Mouse (Mus musculus) CD8-positive naive resting alpha-beta T cell, adult 2 months (primary cell): ENCODE measurements around the gene Gm8909.
"Not testable (repeated sequence)": the region's sequence is repeated elsewhere in the genome, so short reads cannot be mapped to it uniquely, and the experiment has no call there.

Experiments
- DNase-seq, 2 experiments: peaks; one replicate each; pipeline ENCODE4 v3.0.0; 2022; ENCODE audit warnings: low read depth in 2 of 2, low spot score in 2 of 2

Gene Gm8909

DNA sequence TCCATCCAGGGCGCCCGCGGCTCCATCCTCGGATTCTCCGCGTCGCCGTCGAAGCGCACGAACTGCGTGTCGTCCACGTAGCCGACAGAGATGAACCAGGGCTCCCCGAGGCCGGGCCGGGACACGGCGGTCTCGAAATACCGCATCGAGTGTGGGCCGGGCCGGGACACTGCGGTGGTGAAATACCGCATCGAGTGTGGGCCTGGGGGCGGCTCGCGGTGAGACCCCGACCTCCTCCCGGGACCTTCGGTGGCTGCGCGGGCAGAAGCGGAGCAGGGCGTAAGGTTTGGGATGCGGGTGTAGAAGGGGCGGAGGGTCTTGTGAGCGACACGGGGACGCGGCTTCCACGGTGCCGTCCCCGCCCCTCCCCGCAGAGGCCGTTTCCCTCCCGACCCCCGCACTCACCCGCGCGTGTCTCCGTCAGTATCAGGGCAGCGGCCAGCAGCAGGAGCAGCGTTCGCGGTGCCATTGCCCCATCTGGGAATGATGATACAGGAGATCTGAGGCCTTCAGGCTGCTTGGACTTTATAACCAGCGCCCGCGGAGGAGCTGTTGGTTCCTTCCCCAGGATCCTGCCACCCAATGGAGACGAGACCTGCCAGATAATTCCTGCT lies at the start of gene Gm8909:
Gene Gm8909 (minus strand): TSS at position 499 of the 614 bp plus-strand sequence.
- DNase-seq, result peak in 1 of 2 experiments; percentile 20

DNA sequence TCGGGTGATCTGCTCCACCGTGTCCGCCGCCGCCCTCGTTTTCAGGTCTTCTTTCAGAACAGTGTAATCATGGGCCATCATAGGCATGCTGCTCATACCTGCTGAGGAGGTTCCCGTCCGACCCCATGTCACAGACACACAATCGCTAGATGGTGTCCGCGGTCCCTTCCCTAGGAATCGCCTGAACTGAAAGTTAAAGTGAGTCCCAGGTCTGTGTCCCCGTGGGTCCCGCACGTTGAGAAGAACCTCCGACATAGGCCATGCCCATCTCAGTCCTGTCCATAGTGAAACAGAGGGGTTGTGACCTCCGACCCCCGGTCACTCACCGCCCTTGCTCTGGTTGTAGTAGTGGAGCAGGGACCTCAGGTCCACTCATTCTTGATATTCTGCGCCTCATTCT lies 47.2 kb upstream of the Gm8909 start:
- no peak for DNase-seq

DNA sequence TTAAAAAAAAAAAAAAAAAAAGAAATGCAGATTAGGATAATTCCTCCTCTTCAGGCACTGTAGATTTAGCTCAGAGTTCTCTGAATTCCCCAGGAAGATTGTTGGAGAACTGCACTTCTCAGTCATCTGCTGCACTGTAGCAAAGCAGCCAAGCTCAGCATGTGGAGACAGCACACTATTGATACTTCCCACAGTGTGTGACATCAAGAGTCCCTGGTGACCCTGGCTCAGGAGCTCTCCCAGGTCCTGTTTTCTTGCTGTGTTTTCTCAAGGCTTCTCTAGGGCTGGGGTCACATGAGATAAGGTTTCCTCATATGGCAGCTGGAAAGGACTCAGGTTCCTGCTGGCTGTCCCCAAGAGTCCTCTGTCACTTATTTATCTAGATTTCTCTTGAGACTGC lies 38.5 kb upstream of the Gm8909 start:
- no peak for DNase-seq

DNA sequence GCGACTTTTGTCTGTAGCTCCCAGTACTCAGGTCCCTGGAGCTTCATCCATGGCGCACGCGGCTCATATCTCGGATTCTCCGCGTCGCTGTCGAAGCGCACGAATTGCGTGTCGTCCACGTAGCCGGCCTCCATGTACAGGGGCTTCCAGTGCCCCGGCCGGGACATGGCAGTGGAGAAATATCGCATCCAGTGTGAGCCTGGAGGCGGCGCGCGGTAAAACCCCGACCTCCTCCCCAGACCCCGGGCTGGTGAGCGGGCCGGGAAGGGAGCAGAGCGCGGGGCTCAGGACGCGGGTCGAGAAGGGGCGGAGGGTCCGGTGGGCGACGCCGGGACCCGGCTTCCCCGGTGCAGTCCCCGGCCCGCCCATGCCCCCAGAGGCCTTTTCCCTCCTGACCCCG lies 37.5 kb upstream of the Gm8909 start:
- DNase-seq, result peak in 1 of 2 experiments; percentile 11

DNA sequence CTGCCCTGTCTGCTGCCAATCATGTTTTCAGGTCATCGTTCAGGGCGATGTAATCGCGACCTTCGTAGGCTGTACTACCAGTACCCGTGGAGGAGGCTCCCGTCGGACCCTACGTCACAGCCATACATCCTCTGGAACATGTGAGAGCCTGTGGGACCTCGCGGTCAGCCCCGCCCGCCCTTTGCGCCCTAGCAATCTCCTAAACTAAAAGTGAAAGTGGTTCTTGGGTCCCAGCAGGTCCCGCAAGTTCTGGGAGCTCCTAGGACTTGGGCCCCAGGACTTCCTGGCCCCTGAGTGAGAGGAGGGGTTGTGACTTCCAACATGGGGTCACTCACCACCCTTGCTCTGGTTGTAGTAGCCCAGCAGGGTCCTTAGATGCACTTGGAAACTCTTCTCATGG lies 37.1 kb upstream of the Gm8909 start:
- peak; percentile 48 to 64 for DNase-seq

DNA sequence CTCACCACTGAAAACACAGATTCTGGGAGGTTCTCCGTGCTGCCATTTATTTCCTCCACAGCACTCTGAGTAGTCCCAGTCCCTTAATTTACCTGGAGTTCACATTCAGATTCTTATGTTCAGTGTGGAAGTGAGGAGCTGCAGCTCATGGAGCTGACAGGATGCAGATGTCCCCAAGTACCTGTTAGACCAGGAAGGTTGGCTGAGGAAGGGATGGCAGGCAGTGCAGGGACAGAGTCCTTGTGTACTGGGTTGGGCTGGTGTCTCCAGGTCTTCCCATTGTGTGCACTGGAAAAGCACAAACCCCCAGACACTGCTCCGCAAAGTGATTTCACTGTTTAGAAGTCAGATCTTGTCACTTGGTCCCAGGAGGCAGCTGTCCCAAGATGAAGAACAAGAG lies 33.5 kb upstream of the Gm8909 start:
- no peak for DNase-seq

DNA sequence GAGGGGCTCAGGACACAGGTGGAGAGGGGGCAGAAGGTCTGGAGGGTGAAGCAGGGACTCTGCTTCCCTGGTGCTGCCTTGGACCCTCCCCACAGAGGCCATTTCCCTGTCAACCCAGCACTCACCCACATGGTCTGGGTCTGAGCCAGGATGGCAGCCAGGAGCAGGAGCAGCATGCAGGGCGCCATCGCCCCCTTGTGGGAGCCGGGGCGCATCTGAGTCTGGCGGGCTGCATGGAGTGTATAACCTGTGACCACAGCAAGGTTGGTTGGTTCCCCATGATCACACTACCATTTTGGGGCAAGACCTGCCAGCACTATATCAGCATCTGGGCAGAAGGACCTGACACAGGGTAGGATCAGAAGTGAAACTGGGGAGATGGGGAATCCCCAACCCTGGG lies 30.0 kb upstream of the Gm8909 start:
- no peak for DNase-seq

DNA sequence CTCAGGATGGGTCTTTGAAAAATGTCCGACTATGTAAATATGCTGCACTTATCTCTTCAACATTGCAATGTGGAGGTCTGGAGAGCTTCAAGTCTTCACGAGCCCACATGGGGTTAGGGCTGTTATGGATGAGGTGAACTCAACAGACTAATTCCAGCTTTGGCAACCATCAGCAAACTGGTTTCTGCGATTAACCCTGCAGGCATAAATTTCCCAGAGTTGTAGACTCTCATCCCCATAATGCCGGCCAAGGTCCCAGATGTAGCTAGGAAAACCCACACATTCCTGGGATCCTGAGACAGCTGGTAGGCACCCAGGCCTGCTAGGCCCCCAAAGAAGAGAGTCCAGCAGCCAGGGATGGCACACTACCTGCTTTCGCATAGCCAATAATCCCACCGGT lies 26.1 kb upstream of the Gm8909 start:
- DNase-seq, result no peak

DNA sequence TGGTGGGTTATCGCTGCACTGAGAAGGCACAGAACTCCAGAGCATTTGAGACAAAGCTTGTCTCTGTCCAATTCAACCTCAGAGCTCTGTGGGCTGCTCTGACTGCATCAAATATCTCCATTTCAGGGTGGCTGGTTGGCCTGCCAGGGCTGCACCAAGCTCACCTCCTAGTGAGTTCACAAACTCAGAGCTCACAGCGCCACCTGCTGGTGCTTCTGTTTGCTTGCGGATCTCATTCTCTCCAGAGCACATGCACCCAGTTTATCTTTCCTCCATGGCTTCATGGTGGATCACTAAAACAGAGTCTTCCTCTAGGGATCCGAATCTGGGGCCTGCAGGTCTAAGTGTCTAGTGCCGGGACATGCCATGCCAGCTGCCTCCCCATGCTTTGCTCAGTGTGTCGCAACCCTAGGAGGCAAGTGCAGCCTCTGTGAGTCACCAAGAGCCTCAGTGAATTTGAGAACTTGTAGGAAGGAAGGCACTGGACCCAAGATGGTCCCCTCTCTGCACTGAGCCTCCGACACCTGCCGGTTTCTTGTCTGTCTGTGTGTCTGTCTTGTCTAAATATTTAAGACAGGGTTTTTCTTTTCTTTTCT lies 25.3 kb upstream of the Gm8909 start:
- peak; percentile 59 to 62 for DNase-seq

DNA sequence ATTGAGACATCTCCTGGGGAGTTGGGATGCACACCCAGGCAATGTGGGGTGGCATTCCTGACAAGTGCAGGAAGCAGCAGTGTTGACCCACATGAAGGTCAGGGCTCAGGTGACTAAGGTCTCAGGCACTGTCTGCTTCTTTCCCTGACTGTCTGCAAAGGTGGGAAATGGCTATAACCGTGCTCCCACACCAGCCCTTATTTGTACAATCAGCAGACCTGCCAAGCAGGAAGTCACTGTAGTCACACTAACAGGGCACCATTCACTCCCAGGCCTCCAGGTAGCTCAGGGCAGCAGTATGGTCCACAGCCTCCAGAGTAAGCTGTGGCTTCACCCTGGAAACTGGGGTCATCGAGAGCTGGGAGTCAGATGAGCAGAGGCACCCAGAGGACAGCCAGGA lies 24.0 kb upstream of the Gm8909 start:
- no peak for DNase-seq

DNA sequence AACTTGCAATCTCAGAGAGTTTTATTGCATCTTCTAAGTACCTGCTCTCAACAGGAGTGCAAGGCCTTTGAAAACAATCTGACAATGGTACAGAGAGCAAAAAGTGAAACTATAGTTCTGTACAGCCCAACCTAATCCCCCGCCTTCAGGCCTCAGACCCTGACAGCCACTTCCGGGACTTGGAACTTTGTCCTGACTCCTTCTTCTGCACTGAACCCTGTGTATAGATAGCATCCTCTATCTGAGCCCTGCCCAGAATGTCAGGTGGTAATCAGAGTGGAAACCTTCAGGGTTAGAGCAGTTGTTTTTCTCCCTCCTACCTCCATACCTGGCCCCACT lies 21.8 kb upstream of the Gm8909 start, which contains the start of gene H2-T3:
Gene H2-T3 (minus strand): TSS at position 119 of the 339 bp plus-strand sequence.
- DNase-seq, result no peak

DNA sequence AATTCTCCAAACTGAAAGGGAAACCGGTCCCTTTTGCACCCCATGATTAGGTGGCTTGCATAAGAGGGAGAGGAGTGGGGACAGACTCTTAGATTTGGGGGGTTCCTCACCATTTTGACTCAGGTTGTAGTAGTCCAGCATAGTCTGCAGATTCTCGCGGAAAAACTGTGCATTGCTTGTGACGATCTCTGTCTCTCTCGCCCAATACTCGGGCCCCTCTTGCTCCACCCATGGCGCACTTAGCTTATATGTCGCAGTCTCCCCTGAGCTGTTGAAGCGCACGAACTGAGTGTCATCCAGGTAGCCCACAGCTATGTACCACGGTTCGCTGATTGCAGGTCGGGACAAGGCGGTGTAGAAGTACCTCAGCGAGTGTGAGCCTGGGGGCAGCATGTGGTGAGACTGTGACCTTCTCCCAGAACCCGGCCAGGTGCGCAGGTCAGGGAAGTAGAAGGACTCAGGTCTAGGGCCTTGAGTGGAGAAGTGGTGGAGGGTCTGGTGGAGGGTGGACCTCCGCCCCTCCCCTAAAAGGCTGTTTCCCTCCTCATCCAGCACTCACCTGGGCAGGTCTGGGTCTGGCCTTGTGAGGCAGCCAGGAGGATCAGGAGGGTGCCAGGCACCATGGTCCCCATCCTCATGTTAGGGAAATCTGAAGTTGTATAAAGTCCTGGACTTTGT lies 21.3 kb upstream of the Gm8909 start:
- no peak for DNase-seq

DNA sequence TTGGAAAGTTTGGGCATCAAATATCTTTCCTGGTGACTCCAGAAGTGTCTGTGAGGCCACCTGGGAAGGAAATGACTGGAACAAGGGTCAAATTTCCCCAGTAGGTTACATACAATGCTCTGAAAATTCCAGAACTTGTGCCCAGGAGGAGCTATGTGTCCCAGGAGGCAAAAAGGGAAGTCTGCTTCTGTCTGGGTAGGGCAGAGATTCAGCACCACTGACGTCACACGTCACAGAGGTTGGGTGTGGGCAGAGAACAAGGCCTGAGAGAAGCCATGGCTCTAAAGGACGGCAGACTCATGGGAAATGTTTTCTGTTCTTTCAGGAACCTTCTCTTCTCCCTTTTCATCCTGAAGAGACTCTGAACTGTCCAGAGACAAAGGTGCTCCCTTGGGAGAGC lies 19.2 kb upstream of the Gm8909 start:
- no peak for DNase-seq

DNA sequence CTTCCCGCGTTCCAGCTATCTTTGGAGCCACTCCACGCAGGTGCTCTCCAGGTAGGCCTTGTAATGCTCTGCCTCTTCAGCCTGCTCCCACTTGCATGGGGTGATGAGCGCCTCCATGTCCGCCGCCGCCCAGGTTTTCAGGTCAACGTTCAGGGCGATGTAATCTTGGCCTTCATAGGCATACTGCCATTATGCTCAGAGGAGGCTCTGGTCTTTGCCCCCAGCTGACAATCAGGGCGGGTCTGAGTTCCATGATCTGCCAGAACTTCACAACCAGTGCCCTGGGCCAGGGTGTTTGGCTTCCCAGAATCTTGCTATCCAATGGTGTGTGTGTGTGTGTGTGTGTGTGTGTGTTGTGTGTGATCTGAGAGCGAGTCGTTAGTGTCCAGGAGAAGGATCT lies 13.9 kb upstream of the Gm8909 start:
- no peak for DNase-seq

DNA sequence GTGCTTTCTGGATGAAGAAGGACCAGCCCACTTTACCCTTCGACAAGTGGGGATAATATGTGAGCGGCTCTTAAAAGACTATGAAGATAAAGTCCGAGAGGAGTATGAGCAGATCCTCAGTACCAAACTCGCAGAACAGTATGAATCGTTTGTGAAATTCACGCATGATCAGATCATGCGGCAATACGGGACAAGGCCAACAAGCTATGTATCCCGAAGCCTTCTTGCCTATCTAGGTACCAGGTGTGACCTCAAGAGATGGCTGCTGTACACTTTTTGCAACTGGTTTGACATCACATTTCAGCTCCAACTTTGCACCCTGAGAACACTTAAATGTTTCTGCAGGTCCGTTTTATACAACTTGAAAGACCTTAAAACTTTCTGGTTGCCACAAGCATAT lies 11.1 kb upstream of the Gm8909 start:
- not testable (repeated sequence) for DNase-seq

DNA sequence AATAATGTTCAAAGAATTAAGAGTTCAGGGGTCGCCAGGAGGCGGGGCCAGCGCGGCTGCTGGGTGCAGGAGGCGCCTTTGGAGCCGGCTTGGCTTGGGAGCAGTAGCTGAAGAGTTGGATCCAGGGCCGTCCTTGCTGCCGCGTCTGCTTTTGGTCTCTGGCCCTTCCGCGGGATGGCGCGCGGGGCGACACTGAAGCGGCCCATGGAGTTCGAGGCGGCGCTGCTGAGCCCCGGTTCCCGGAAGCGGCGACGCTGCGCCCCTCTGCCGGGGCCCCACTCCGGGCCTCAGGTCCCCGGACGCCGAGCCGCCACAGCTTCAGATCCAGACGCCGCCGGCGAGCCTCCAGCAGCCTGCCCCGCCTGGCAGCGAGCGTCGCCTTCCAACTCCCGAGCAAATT lies 10.6 kb upstream of the Gm8909 start:
- not testable (repeated sequence) for DNase-seq

DNA sequence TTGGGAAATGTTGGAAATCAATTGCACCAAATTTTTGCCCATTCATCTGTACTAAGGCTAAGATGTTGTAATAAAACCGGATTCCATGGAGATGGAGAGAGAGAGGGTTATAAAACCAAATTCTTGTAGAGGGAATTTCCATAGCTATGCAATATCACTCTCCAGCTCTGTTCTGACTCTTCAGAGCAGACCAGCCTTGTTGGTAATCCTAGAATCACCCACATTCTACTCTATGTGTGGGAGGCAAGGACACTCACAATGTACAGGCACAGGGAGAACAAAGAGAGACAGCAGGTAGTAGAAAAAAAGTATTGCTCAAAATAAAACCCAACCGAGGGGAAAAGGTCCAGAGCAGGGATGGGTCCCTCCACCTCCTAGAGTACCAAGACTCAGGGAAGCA lies 7.8 kb upstream of the Gm8909 start:
- not testable (repeated sequence) for DNase-seq

DNA sequence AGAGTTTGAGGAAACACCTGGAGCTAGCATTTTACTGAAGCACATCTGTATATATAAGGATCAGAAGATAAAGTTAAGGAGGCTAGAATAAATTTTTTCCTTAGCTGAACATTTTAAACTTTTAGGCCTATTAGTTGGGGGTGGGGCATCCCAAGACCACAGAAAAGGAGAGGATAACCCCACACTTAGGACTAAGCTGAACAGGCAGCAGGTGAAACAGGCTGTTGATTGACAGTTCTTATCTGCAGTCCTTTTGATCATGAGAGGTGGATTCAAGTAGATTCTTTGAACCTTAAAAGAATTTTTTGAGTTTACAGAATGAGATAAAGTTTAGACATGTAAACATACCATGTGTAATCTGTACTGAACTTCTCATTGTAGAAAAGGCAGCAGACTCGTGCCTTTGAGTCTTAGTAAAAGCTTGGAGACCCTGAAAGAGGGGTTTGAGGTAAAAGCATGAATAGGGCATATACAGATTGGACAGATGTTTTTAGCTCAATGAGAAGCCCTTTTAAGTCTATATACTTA lies 2.0 kb upstream of the Gm8909 start:
- no peak for DNase-seq

DNA sequence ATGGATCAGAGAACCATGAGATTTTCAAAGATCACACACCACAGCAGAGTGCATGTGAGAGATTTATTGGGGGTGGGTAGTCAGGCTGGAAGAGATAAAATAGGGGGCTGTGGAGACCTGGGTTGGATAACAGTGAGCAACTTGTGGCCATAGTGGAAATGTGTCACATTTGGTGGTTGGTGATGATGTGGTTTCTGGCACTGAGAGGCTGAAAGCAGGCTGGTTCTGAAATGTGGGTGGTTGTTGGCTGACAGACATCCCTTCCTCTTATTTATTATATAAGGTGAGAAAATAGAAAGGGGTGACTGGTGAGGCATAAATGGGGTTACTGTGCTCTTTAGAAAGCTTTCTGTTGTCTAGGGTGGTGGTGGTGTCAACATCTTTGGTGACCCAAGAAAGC lies 1.4 kb upstream of the Gm8909 start:
- DNase-seq, result no peak

DNA sequence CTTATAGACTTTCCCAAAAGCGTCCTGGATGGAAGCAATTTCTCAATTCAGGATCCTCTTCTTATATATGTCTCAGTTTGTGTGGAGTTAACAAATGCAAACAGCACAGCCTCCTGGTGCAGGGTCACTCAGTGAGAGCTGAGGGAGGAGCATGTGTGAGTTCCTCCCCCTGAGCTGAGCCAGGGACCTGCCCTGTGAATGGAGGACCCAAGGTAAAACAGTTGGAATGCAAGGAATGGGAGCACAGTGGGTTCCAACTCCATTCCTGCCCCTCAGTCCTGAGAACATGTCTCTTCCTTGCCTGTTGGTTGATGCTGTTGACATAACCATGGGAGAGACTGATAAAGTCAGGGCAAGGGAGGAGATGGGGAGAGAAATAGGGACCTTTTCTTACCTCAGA lies 757 bp upstream of the Gm8909 start:
- DNase-seq, result not testable (repeated sequence)

DNA sequence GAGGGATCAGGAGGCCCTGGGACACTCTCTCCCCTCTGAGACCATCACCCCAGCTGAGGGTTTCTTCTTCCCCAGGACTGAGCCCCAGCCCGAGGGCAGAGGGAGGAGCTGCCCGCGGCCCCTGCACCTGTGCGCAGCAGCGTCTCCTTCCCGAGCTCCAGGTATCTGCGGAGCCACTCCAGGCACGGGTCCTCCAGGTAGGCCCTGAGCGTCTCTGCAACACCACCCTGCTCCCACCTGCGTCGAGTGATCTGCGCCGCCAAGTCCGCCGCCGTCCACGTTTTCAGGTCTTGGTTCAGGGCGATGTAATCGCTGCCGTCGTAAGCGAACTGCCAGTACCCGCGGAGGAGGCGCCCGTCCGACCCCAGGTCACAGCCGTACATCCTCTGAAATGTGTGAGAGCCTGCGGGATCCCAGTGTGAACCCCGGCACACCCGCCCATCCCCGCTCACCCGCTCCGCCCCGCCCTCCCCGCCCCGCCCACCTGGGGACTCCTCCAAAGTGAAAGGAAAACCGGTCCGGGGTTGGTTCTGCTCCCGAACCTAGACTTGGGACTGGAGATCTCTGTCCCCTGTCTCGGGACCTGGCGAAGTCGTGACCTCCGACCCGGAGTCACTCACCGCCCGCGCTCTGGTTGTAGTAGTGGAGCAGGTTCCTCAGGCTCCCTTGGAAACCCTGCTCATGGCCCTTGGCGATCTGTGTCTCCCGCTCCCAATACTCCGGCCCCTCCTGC lies 865 bp downstream of the Gm8909 start:
- peak in 1 of 2 experiments; percentile 14 for DNase-seq

DNA sequence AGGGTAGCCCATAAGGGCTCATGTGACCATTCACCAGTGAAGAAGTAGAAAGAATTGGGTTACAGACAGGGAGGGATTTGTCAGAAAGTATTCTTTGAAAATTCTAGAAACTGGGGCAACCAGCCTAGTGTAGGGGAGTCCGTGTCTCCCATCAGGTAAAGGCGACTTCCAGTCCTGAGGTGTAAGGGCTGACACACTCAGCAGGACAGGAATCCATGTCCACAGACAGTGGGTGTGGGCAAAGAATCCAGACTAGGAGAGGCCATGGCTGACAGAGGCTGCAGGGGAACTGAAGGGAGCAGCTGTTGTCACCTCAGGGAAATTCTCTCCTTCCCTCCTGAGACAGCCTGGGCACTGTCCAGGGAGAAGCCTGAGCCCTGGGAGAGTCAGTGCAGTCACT lies 1.4 kb downstream of the Gm8909 start:
- DNase-seq, result not testable (repeated sequence)
